Mouse (Mus musculus): ENCODE results near the gene Mtmr11.
"Not testable (repeated sequence)": the region's sequence is repeated elsewhere in the genome, so short reads cannot be mapped to it uniquely, and the experiment has no call there.

Mtmr11 gene

GRCm38 (mm10) chr3:96219191-96219641 is 57.4 kb downstream of the Mtmr11 start:
- peak; percentile 58 for DNase-seq

DNA sequence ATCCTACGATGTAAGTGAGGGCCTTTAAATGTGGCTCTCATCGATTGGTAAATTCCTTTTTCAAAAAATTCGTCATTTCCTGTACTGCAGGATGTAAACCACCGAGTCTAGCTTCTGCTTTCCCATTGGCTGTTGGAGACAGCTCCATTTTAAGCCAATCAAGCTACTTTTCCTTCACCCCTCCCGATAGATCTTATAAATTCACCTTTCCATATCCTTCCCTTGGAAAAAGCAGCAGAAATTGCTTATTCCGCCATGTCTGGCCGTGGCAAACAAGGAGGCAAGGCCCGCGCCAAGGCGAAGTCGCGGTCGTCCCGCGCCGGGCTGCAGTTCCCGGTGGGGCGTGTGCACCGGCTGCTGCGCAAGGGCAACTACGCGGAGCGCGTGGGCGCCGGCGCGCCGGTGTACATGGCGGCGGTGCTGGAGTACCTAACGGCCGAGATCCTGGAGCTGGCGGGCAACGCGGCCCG is 57.9 kb downstream of the Mtmr11 start, which contains the start of the genes Bola1 and Hist2h2ab:
TSS of gene Bola1 (minus strand) at position 49 of the 470 bp plus-strand sequence.
TSS of gene Hist2h2ab (plus strand) at position 205 of the 470 bp plus-strand sequence.
- peak; percentile 82 for DNase-seq

DNA sequence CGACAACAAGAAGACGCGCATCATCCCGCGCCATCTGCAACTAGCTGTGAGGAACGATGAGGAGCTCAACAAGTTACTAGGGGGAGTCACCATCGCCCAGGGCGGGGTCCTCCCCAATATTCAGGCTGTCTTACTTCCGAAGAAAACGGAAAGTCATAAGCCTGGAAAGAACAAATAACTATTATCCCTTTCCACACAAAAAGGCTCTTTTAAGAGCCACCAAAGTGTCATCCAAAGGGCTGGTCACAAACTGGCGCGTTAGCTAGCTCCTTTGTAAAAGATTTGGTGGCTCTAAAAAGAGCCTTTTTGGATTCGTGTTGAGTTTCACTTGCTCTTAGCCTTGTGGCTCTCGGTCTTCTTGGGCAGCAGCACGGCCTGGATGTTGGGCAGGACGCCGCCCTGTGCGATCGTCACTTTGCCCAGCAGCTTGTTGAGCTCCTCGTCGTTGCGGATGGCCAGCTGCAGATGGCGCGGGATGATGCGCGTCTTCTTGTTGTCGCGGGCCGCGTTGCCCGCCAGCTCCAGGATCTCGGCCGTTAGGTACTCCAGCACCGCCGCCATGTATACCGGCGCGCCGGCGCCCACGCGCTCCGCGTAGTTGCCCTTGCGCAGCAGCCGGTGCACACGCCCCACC is 58.4 kb downstream of the Mtmr11 start:
- not testable (repeated sequence) for DNase-seq

- peak; percentile 92 for DNase-seq
Measured at GRCm38 (mm10) chr3:96220765-96221639, 59.2 kb downstream of the Mtmr11 start, which contains the start of the genes Hist2h2ac and Hist2h2be. Gene Hist2h2ac (minus strand): TSS chr3:96220880. Gene Hist2h2be (plus strand): TSS chr3:96221119.

All from thymus, postnatal 14 days (tissue).